Mouse (Mus musculus) embryonic facial prominence, embryonic 15.5 days (tissue): ENCODE data around the gene Hat1. TPM values are rescaled to one million over a fixed set of nuclear protein-coding genes. Genes with fewer than 3 reads are reported as not detected.
"Not testable (repeated sequence)": the region's sequence is repeated elsewhere in the genome, so short reads cannot be mapped to it uniquely, and the experiment has no call there.

ENCODE experiments used
- ATAC-seq: fragments of 200-750 bp; cut with Nextera tagmentation; 2 replicates; pipeline ENCODE4 v1.8.0; 2017; ENCODE audit warnings: low read depth, moderate TSS enrichment; ENCODE audit not compliant: insufficient number of reproducible peaks, low FRiP score, low TSS enrichment
- H3K27ac ChIP-seq: fragments of 300-500 bp; sonication (generic); replicated peaks from 2 replicates; pipeline ENCODE4 v1.5.1; 2015; ENCODE audit warnings: mild to moderate bottlenecking, inconsistent platforms
- H3K27me3 ChIP-seq: fragments of 300-500 bp; sonication (generic); 2 replicates; pipeline ENCODE4 v1.6.1; 2015; ENCODE audit warnings: inconsistent platforms
- H3K36me3 ChIP-seq: fragments of 300-500 bp; sonication (generic); 2 replicates; pipeline ENCODE4 v1.6.1; 2015; ENCODE audit warnings: mild to moderate bottlenecking, inconsistent platforms
- H3K4me1 ChIP-seq: fragments of 300-500 bp; sonication (generic); 2 replicates; pipeline ENCODE4 v1.6.1; 2015; ENCODE audit warnings: inconsistent platforms
- H3K4me2 ChIP-seq: fragments of 300-500 bp; sonication (generic); replicated peaks from 2 replicates; pipeline ENCODE4 v1.6.1; 2015; ENCODE audit warnings: mild to moderate bottlenecking, inconsistent platforms
- H3K4me3 ChIP-seq: fragments of 300-500 bp; sonication (generic); replicated peaks from 2 replicates; pipeline ENCODE4 v1.5.1; 2015; ENCODE audit warnings: mild to moderate bottlenecking, inconsistent platforms
- H3K9ac ChIP-seq: fragments of 300-500 bp; sonication (generic); 2 replicates; pipeline ENCODE4 v1.6.1; 2015; ENCODE audit warnings: inconsistent platforms
- H3K9me3 ChIP-seq: fragments of 300-500 bp; sonication (generic); replicated peaks from 2 replicates; pipeline ENCODE4 v1.6.1; 2016; ENCODE audit warnings: inconsistent platforms
- WGBS: fragments of 180-500 bp; shearing (Covaris S2); methylation state at CpG from one replicate; pipeline ENCODE4 v1.1.7; 2015; 5-methylcytosine and 5-hydroxymethylcytosine counted together
- polyA plus RNA-seq: library from polyadenylated mRNA; unstranded; fragments of >200 nt; fragmentation: Nextera tagmentation; extraction: Ambion mirVana; gene quantifications from 2 replicates; pipeline ENCODE4 v1.2.1, GENCODE M21; 2015

Hat1 gene
- polyA plus RNA-seq, 1 experiment from 2014 or later: 101 TPM

GRCm38 (mm10) chr2:71354055-71354425 lies 34.7 kb upstream of the Hat1 start:
- H3K4me2 ChIP-seq: no peak overlapping the region
- WGBS: 50% methylated on average over 5 of the region's 5 CpGs
- H3K4me1 ChIP-seq: no peaks in the 10 kb centered on the region
- no peaks in the 10 kb centered on the region for H3K27me3 ChIP-seq
- H3K36me3 ChIP-seq: no peaks in the 10 kb centered on the region
- no peak overlapping the region for H3K9ac ChIP-seq
- H3K27ac ChIP-seq: no peak overlapping the region
- no peak for ATAC-seq
- H3K9me3 ChIP-seq: no peaks in the 10 kb centered on the region
- no peak overlapping the region for H3K4me3 ChIP-seq

GRCm38 (mm10) chr2:71358347-71358746 lies 30.4 kb upstream of the Hat1 start:
- Histone ChIP-seq H3K4me2 (no peak overlapping the region), H3K4me3 (no peak overlapping the region), H3K36me3 (0 out of 2 replicates have a peak, but pooled peaks cover 4% of the 10 kb centered on the region), H3K4me1 (no peaks in the 10 kb centered on the region), H3K9me3 (no peaks in the 10 kb centered on the region), H3K9ac (no peak overlapping the region), H3K27ac (no peak overlapping the region), H3K27me3 (no peaks in the 10 kb centered on the region)
- ATAC-seq: no peak
- WGBS: 91% methylated on average over 5 of the region's 5 CpGs

- Histone ChIP-seq H3K4me1 (no peaks in the 10 kb centered on the region), H3K9me3 (no peaks in the 10 kb centered on the region), H3K27me3 (no peaks in the 10 kb centered on the region), H3K4me3 (no peak overlapping the region), H3K36me3 (0 out of 2 replicates have a peak, but pooled peaks cover 4% of the 10 kb centered on the region), H3K4me2 (no peak overlapping the region), H3K27ac (no peak overlapping the region), H3K9ac (no peak overlapping the region)
- WGBS: 68% methylated on average over 1 of the region's 1 CpGs
- no peak for ATAC-seq
These were observed 28.6 kb upstream of the Hat1 start for GRCm38 (mm10) chr2:71360192-71360591.

GRCm38 (mm10) chr2:71366618-71367124 lies 22.1 kb upstream of the Hat1 start:
- 22% methylated on average over 9 of the region's 9 CpGs for WGBS
- Histone ChIP-seq H3K9ac (peak overlapping the region; percentile 73), H3K27ac (no peak overlapping the region; the same call in 1 of the 2 replicates), H3K27me3 (no peaks in the 10 kb centered on the region), H3K9me3 (no peaks in the 10 kb centered on the region), H3K4me1 (peaks cover 11% of the 10 kb centered on the region), H3K36me3 (no peaks in the 10 kb centered on the region), H3K4me2 (peak overlapping the region; percentile 64), H3K4me3 (peak overlapping the region; percentile 71)
- no peak for ATAC-seq

- no peaks in the 10 kb centered on the region for H3K27me3 ChIP-seq
- WGBS: under 1% methylated on average over 57 of the region's 57 CpGs
- peak within 1 kb of the TSS; percentile 73 for H3K9ac ChIP-seq
- peaks cover 14% of the 10 kb centered on the region for H3K4me1 ChIP-seq
- H3K27ac ChIP-seq: peak within 1 kb of the TSS; percentile 78
- H3K9me3 ChIP-seq: no peaks in the 10 kb centered on the region
- H3K4me3 ChIP-seq: peak within 1 kb of the TSS; percentile 71
- H3K4me2 ChIP-seq: peak within 1 kb of the TSS; percentile 64
- H3K36me3 ChIP-seq: no peaks in the 10 kb centered on the region
- peak; percentile 91 for ATAC-seq
These were observed 21.5 kb upstream of the Hat1 start, which contains the start of gene Slc25a12 for GRCm38 (mm10) chr2:71367125-71367880. Slc25a12 (minus strand) TSS chr2:71367749.

- ATAC-seq: no peak
- Histone ChIP-seq H3K9me3 (no peaks in the 10 kb centered on the region), H3K4me2 (peak overlapping the region; percentile 64), H3K4me1 (peaks cover 14% of the 10 kb centered on the region), H3K27me3 (no peaks in the 10 kb centered on the region), H3K9ac (no peak overlapping the region), H3K36me3 (no peaks in the 10 kb centered on the region), H3K4me3 (peak overlapping the region; percentile 71; the same call in 1 of the 2 replicates), H3K27ac (no peak overlapping the region)
- 34% methylated on average over 8 of the region's 8 CpGs for WGBS
These were observed 20.7 kb upstream of the Hat1 start for GRCm38 (mm10) chr2:71368086-71368485.

GRCm38 (mm10) chr2:71371790-71372189 lies 17.0 kb upstream of the Hat1 start:
- no peaks in the 10 kb centered on the region for H3K9me3 ChIP-seq
- no peak overlapping the region for H3K27ac ChIP-seq
- no peak overlapping the region for H3K9ac ChIP-seq
- no peak for ATAC-seq
- no peak overlapping the region for H3K4me3 ChIP-seq
- no peak overlapping the region for H3K4me2 ChIP-seq
- whole genome bisulfite sequencing: 46% methylated on average over 5 of the region's 5 CpGs
- peaks cover 10% of the 10 kb centered on the region for H3K4me1 ChIP-seq
- H3K36me3 ChIP-seq: no peaks in the 10 kb centered on the region
- no peaks in the 10 kb centered on the region for H3K27me3 ChIP-seq

- H3K4me1 ChIP-seq, H3K27ac ChIP-seq, H3K4me2 ChIP-seq, ATAC-seq, H3K9me3 ChIP-seq, H3K27me3 ChIP-seq, H3K9ac ChIP-seq, H3K4me3 ChIP-seq, H3K36me3 ChIP-seq: not testable (repeated sequence)
- 92% methylated on average over 4 of the region's 4 CpGs for WGBS
These were observed 16.5 kb upstream of the Hat1 start for GRCm38 (mm10) chr2:71372261-71372660.

GRCm38 (mm10) chr2:71374275-71375155 lies 14.2 kb upstream of the Hat1 start:
- no peak overlapping the region for H3K4me2 ChIP-seq
- no peak for ATAC-seq
- peaks cover 6% of the 10 kb centered on the region; the same call in 1 of the 2 replicates for H3K4me1 ChIP-seq
- H3K27ac ChIP-seq: no peak overlapping the region
- no peak overlapping the region for H3K9ac ChIP-seq
- WGBS: 46% methylated on average over 8 of the region's 8 CpGs
- no peaks in the 10 kb centered on the region for H3K9me3 ChIP-seq
- no peaks in the 10 kb centered on the region for H3K27me3 ChIP-seq
- no peak overlapping the region for H3K4me3 ChIP-seq
- no peaks in the 10 kb centered on the region for H3K36me3 ChIP-seq

GRCm38 (mm10) chr2:71376433-71376906 lies 12.3 kb upstream of the Hat1 start:
- no peak overlapping the region for H3K9ac ChIP-seq
- no peak for ATAC-seq
- no peaks in the 10 kb centered on the region for H3K36me3 ChIP-seq
- no peak overlapping the region for H3K27ac ChIP-seq
- no peaks in the 10 kb centered on the region for H3K27me3 ChIP-seq
- H3K4me2 ChIP-seq: no peak overlapping the region
- H3K4me1 ChIP-seq: peaks cover 6% of the 10 kb centered on the region; the same call in 1 of the 2 replicates
- no peak overlapping the region for H3K4me3 ChIP-seq
- WGBS: 44% methylated on average over 11 of the region's 11 CpGs
- no peaks in the 10 kb centered on the region for H3K9me3 ChIP-seq

GRCm38 (mm10) chr2:71377426-71377825 lies 11.3 kb upstream of the Hat1 start:
- Histone ChIP-seq H3K4me1 (0 out of 2 replicates have a peak, but pooled peaks cover 2% of the 10 kb centered on the region), H3K4me3 (no peak overlapping the region), H3K4me2 (no peak overlapping the region), H3K27me3 (no peaks in the 10 kb centered on the region), H3K27ac (no peak overlapping the region), H3K9me3 (no peaks in the 10 kb centered on the region), H3K9ac (no peak overlapping the region), H3K36me3 (no peaks in the 10 kb centered on the region)
- WGBS: 80% methylated on average over 5 of the region's 5 CpGs
- ATAC-seq: no peak
